Mouse (Mus musculus) heart, embryonic 11.5 days (tissue): ENCODE measurements around the gene Fam3b. TPM values are rescaled to one million over a fixed set of nuclear protein-coding genes. Genes with fewer than 3 reads are reported as not detected.
A peak's percentile ranks its signal among the peaks of the same experiment; 100 is the strongest.

Source experiments
- ATAC-seq: fragments of 200-750 bp; cut with Nextera tagmentation; replicated peaks from 2 replicates; pipeline ENCODE4 v1.8.0; 2017; ENCODE audit warnings: moderate library complexity; ENCODE audit not compliant: insufficient number of reproducible peaks, low FRiP score, low TSS enrichment
- H3K27ac ChIP-seq: fragments of 300-500 bp; sonication (generic); 2 replicates; pipeline ENCODE4 v1.5.1; 2014; ENCODE audit warnings: mild to moderate bottlenecking, low read depth, low read length
- H3K27me3 ChIP-seq: fragments of 300-500 bp; sonication (generic); 2 replicates; pipeline ENCODE4 v1.6.1; 2014; ENCODE audit warnings: mild to moderate bottlenecking, low read length, mixed read lengths; ENCODE audit not compliant: control insufficient read depth, insufficient read depth
- H3K36me3 ChIP-seq: fragments of 300-500 bp; sonication (generic); 2 replicates; pipeline ENCODE4 v1.6.1; 2014; ENCODE audit warnings: mild to moderate bottlenecking, low read length, moderate library complexity, mixed read lengths; ENCODE audit not compliant: control insufficient read depth, insufficient read depth
- H3K4me1 ChIP-seq: fragments of 300-500 bp; sonication (generic); 2 replicates; pipeline ENCODE4 v1.6.1; 2014; ENCODE audit warnings: low read length; ENCODE audit not compliant: control insufficient read depth, insufficient read depth
- H3K4me2 ChIP-seq: fragments of 300-500 bp; sonication (generic); 2 replicates; pipeline ENCODE4 v1.6.1; 2014; ENCODE audit warnings: mild to moderate bottlenecking, moderate library complexity
- H3K4me3 ChIP-seq: fragments of 300-500 bp; sonication (generic); 2 replicates; pipeline ENCODE4 v1.5.1; 2014; ENCODE audit warnings: low read depth, low read length
- H3K9ac ChIP-seq: fragments of 300-500 bp; sonication (generic); 2 replicates; pipeline ENCODE4 v1.6.1; 2014; ENCODE audit warnings: mild to moderate bottlenecking, low read depth, low read length, moderate library complexity
- H3K9me3 ChIP-seq: fragments of 300-500 bp; sonication (generic); replicated peaks from 2 replicates; pipeline ENCODE4 v1.6.1; 2016; ENCODE audit warnings: low read length; ENCODE audit not compliant: control insufficient read depth
- WGBS: fragments of 180-500 bp; shearing (Covaris S2); extraction: QIAGEN DNeasy Blood & Tissue Kit; methylation state at CpG from one replicate; pipeline ENCODE4 v1.1.7; 2014; ENCODE audit not compliant: insufficient replicate concordance; 5-methylcytosine and 5-hydroxymethylcytosine counted together
- polyA plus RNA-seq: library from polyadenylated mRNA; unstranded; fragments of >200 nt; fragmentation: Nextera tagmentation; extraction: Ambion mirVana; gene quantifications from 2 replicates; pipeline ENCODE4 v1.2.1, GENCODE M21; 2014

Fam3b gene
- polyA plus RNA-seq, 1 experiment from 2014 or later: not detected

GRCm38 (mm10) chr16:97447386-97447785 lies 67.2 kb downstream of the Fam3b start:
- H3K4me3 ChIP-seq: no peak overlapping the region
- no peak overlapping the region for H3K9ac ChIP-seq
- no peak overlapping the region for H3K27ac ChIP-seq
- no peaks in the 10 kb centered on the region for H3K27me3 ChIP-seq
- H3K4me2 ChIP-seq: no peak overlapping the region
- ATAC-seq: no peak
- H3K36me3 ChIP-seq: no peaks in the 10 kb centered on the region
- H3K9me3 ChIP-seq: no peaks in the 10 kb centered on the region
- no peaks in the 10 kb centered on the region for H3K4me1 ChIP-seq

- Histone ChIP-seq H3K27ac (no peak overlapping the region), H3K4me3 (no peak overlapping the region), H3K9ac (no peak overlapping the region), H3K4me1 (no peaks in the 10 kb centered on the region), H3K36me3 (no peaks in the 10 kb centered on the region), H3K4me2 (no peak overlapping the region), H3K9me3 (no peaks in the 10 kb centered on the region), H3K27me3 (no peaks in the 10 kb centered on the region)
- WGBS: 46% methylated on average over 14 of the region's 14 CpGs
- ATAC-seq: peak; percentile 39; the same call in 1 of the 2 replicates
Measured at GRCm38 (mm10) chr16:97443670-97444263, 70.8 kb downstream of the Fam3b start.

- no peak for ATAC-seq
- Histone ChIP-seq H3K27ac (no peak overlapping the region), H3K9me3 (no peaks in the 10 kb centered on the region), H3K27me3 (no peaks in the 10 kb centered on the region), H3K4me3 (no peak overlapping the region), H3K4me2 (no peak overlapping the region), H3K9ac (no peak overlapping the region), H3K4me1 (no peaks in the 10 kb centered on the region), H3K36me3 (no peaks in the 10 kb centered on the region)
- WGBS: 81% methylated on average over 9 of the region's 9 CpGs
Measured at GRCm38 (mm10) chr16:97441967-97442366, 72.6 kb downstream of the Fam3b start.

DNA sequence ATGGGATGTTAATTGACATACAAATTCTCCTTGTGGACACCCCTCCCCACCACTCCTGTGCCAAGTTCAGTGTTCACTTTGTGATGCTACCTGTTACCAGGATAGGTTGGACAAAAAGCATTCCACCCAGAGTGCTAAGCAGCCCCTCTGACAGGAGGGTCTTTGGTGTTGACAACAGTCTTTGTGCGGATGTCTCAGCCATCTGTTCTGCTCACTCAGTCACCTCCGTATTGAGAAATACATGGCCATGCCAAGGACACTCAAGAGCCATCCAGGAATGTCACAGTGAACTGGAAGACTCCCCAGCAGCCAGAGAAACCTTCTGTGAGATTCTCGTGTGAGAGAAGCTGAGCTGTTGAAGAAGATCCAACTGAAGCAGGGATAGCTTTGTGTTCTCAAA lies 76.4 kb downstream of the Fam3b start:
- no peak overlapping the region for H3K4me3 ChIP-seq
- ATAC-seq: no peak
- no peaks in the 10 kb centered on the region for H3K4me1 ChIP-seq
- H3K36me3 ChIP-seq: no peaks in the 10 kb centered on the region
- WGBS: 53% methylated on average over 3 of the region's 3 CpGs
- H3K27me3 ChIP-seq: no peaks in the 10 kb centered on the region
- no peaks in the 10 kb centered on the region for H3K9me3 ChIP-seq
- no peak overlapping the region for H3K27ac ChIP-seq
- no peak overlapping the region for H3K9ac ChIP-seq
- H3K4me2 ChIP-seq: no peak overlapping the region

DNA sequence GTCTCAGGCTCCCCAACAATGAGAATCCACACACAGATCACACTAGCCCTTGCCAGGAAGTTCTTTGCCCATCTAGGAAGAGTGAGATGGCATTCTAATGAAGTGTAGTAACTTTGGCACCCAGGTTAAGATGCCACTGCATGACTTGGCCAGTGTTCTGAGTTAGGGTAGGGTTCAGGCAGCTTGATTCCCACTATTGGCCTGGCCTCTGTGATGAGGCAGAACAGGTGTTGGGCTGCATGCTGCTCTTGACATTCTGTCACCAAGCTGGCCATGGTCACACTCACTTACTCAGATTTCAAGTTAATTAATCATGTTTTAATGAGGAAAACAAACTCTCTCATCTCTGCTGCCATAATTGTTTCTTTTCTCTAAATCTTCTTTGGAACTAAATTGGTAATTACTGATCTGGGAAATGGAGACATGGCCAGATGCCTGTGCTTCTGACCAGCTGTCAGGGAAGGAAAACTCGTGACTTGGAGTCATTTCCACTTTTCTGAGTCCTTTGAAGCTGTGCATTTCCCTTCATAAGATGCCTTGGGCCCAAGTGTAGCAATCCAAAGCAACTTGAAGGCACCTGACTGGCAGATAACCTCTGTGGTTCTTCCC lies 77.1 kb downstream of the Fam3b start:
- Histone ChIP-seq H3K9ac (no peak overlapping the region), H3K9me3 (no peaks in the 10 kb centered on the region), H3K36me3 (no peaks in the 10 kb centered on the region), H3K4me2 (no peak overlapping the region), H3K4me3 (no peak overlapping the region), H3K27me3 (no peaks in the 10 kb centered on the region), H3K27ac (no peak overlapping the region), H3K4me1 (no peaks in the 10 kb centered on the region)
- no peak for ATAC-seq
- WGBS: 46% methylated on average over 1 of the region's 1 CpGs

GRCm38 (mm10) chr16:97434206-97434605 lies 80.4 kb downstream of the Fam3b start:
- H3K27ac ChIP-seq: no peak overlapping the region
- no peak for ATAC-seq
- H3K9me3 ChIP-seq: no peaks in the 10 kb centered on the region
- no peak overlapping the region for H3K4me3 ChIP-seq
- no peaks in the 10 kb centered on the region for H3K4me1 ChIP-seq
- no peaks in the 10 kb centered on the region for H3K36me3 ChIP-seq
- no peak overlapping the region for H3K9ac ChIP-seq
- H3K27me3 ChIP-seq: no peaks in the 10 kb centered on the region
- 75% methylated on average over 2 of the region's 2 CpGs for WGBS
- H3K4me2 ChIP-seq: no peak overlapping the region

GRCm38 (mm10) chr16:97431328-97431727 lies 83.3 kb downstream of the Fam3b start:
- H3K9me3 ChIP-seq: no peaks in the 10 kb centered on the region
- H3K36me3 ChIP-seq: no peaks in the 10 kb centered on the region
- 63% methylated on average over 4 of the region's 4 CpGs for WGBS
- ATAC-seq: no peak
- H3K27me3 ChIP-seq: no peaks in the 10 kb centered on the region
- no peaks in the 10 kb centered on the region for H3K4me1 ChIP-seq
- no peak overlapping the region for H3K9ac ChIP-seq
- no peak overlapping the region for H3K4me2 ChIP-seq
- H3K27ac ChIP-seq: no peak overlapping the region
- H3K4me3 ChIP-seq: no peak overlapping the region

DNA sequence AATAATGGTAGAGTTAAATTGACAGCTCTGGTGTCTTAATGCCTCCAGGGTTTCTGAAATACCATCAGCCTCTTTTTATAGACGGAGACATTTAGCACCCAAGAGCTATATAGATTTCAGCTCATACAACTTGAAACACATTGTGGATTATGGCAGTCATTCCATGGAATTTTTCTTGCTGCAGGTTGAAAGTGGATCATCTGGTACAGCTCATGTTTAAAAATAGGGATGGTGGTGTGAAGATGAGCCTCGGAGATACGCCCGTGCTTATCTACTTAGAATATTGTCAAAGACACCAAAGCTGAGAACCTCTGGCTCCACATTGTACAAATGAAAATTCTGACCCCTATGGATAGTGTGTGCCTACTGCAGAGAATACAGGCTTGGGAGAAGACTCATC lies 84.5 kb downstream of the Fam3b start:
- Histone ChIP-seq H3K4me3 (no peak overlapping the region), H3K27ac (no peak overlapping the region), H3K4me2 (no peak overlapping the region), H3K27me3 (no peaks in the 10 kb centered on the region), H3K9ac (no peak overlapping the region), H3K36me3 (no peaks in the 10 kb centered on the region), H3K4me1 (no peaks in the 10 kb centered on the region), H3K9me3 (no peaks in the 10 kb centered on the region)
- WGBS: 86% methylated on average over 4 of the region's 4 CpGs
- ATAC-seq: no peak

DNA sequence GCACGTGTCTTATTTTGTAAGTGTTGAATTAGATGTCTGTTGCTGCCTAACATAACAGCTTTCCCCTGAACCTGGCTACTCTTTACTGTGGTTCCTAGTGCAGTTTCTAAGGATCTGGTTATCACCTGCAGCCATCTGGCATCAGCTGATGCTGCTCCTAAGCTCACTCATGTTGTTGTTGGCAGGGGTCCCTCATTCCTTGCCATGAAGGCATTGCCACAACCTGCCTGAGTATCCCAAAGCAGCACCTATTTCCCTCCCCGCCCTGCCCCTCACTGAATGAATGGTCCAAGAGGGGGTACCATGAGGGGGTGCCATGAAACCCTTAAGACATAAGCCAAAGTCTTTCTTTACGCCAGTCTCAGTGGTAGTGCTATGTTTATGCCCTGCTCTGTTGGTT lies 86.6 kb downstream of the Fam3b start:
- WGBS: 73% methylated on average over 3 of the region's 3 CpGs
- no peak for ATAC-seq
- no peaks in the 10 kb centered on the region for H3K4me1 ChIP-seq
- no peak overlapping the region for H3K27ac ChIP-seq
- H3K27me3 ChIP-seq: no peaks in the 10 kb centered on the region
- no peaks in the 10 kb centered on the region for H3K9me3 ChIP-seq
- no peak overlapping the region for H3K4me2 ChIP-seq
- no peak overlapping the region for H3K4me3 ChIP-seq
- no peak overlapping the region for H3K9ac ChIP-seq
- H3K36me3 ChIP-seq: no peaks in the 10 kb centered on the region
